Mouse (Mus musculus) myocyte (in vitro differentiated cells): ENCODE results near the gene Gm42906. TPM values are rescaled to one million over a fixed set of nuclear protein-coding genes. Genes with fewer than 3 reads are reported as not detected.
A peak's percentile ranks its signal among the peaks of the same experiment; 100 is the strongest.

ENCODE experiments used
- H3K27me3 ChIP-seq: one replicate; pipeline ENCODE4 v1.6.1; 2011; ENCODE audit not compliant: control insufficient read depth, insufficient read depth, insufficient read length
- H3K36me3 ChIP-seq: one replicate; pipeline ENCODE4 v1.6.1; 2011; ENCODE audit not compliant: control insufficient read depth, insufficient read depth
- H3K4me2 ChIP-seq: one replicate; pipeline ENCODE4 v1.6.1; 2011; ENCODE audit warnings: low read depth, control low read depth
- H3K4me3 ChIP-seq: one replicate; pipeline ENCODE4 v1.5.1; 2011; ENCODE audit warnings: mild to moderate bottlenecking, control low read depth, moderate library complexity
- H3K79me2 ChIP-seq: one replicate; pipeline ENCODE4 v1.6.1; 2011; ENCODE audit not compliant: control insufficient read depth, insufficient read depth
- H3ac ChIP-seq: one replicate; pipeline ENCODE4 v1.6.1; 2011; ENCODE audit not compliant: control insufficient read depth, insufficient read length
- CEBPB ChIP-seq: IDR thresholded peaks from 2 replicates; pipeline ENCODE4 v1.6.1; 2011; ENCODE audit warnings: mild to moderate bottlenecking, moderate library complexity; ENCODE audit not compliant: poor library complexity, insufficient read depth, severe bottlenecking
- E2F4 ChIP-seq: IDR thresholded peaks from one replicate; pipeline ENCODE4 v1.6.1; 2011; ENCODE audit warnings: mild to moderate bottlenecking, control low read depth, moderate library complexity; ENCODE audit not compliant: insufficient read depth
- MAX ChIP-seq: IDR thresholded peaks from one replicate; pipeline ENCODE4 v1.6.1; 2011; ENCODE audit warnings: low read depth, mild to moderate bottlenecking, control low read depth
- MYOD1 ChIP-seq, 3 experiments: IDR thresholded peaks; one replicate each; pipeline ENCODE4 v1.6.1; 2011; ENCODE audit warnings: control low read depth in 2 of 3, low read depth in 2 of 3, mild to moderate bottlenecking in 2 of 3, moderate library complexity in 1 of 3; ENCODE audit not compliant: insufficient read length in 2 of 3, control insufficient read depth in 1 of 3
- MYOG ChIP-seq, 3 experiments: IDR thresholded peaks; one replicate each; pipeline ENCODE4 v1.6.1; 2011; ENCODE audit warnings: control low read depth in 2 of 3, low read depth in 2 of 3, mild to moderate bottlenecking in 2 of 3; ENCODE audit not compliant: insufficient read length in 2 of 3, control insufficient read depth in 1 of 3, insufficient read depth in 1 of 3
- POLR2A ChIP-seq: IDR thresholded peaks from one replicate; pipeline ENCODE4 v1.6.1; 2011; ENCODE audit warnings: low read depth, mild to moderate bottlenecking, control low read depth, moderate library complexity; ENCODE audit not compliant: insufficient read length
- POLR2AphosphoS2 ChIP-seq: IDR thresholded peaks from one replicate; pipeline ENCODE4 v1.6.1; 2011; ENCODE audit warnings: low read depth, control low read depth; ENCODE audit not compliant: insufficient read length
- REST ChIP-seq: IDR thresholded peaks from one replicate; pipeline ENCODE4 v1.6.1; 2011; ENCODE audit warnings: mild to moderate bottlenecking, control low read depth, moderate library complexity; ENCODE audit not compliant: insufficient read depth, insufficient read length
- SRF ChIP-seq: IDR thresholded peaks from one replicate; pipeline ENCODE4 v1.6.1; 2011; ENCODE audit warnings: low read depth; ENCODE audit not compliant: control insufficient read depth, insufficient read length
- TCF12 ChIP-seq: IDR thresholded peaks from one replicate; pipeline ENCODE4 v1.6.1; 2011; ENCODE audit warnings: mild to moderate bottlenecking, control low read depth; ENCODE audit not compliant: poor library complexity, insufficient read depth, severe bottlenecking
- TCF3 ChIP-seq: IDR thresholded peaks from one replicate; pipeline ENCODE4 v1.6.1; 2011; ENCODE audit warnings: low read depth, control low read depth; ENCODE audit not compliant: insufficient read length
- USF1 ChIP-seq: IDR thresholded peaks from one replicate; pipeline ENCODE4 v1.6.1; 2011; ENCODE audit warnings: low read depth, mild to moderate bottlenecking, control low read depth, moderate library complexity
- polyA plus RNA-seq: library from polyadenylated mRNA; unstranded; fragments of >200 nt; fragmentation: generic; extraction: Trizol; gene quantifications from one replicate; pipeline ENCODE4 v1.2.1, GENCODE M21; 2012; ENCODE audit warnings: missing spikeins

The Gm42906 gene
- polyA plus RNA-seq, 1 experiment: not detected

- Histone ChIP-seq H3K4me2 (peak overlapping the region; percentile 53), H3K79me2 (peaks cover 16% of the 10 kb centered on the region), H3ac (no peak overlapping the region), H3K36me3 (peaks cover 40% of the 10 kb centered on the region), H3K27me3 (no peaks in the 10 kb centered on the region), H3K4me3 (no peak overlapping the region)
- no peak for TF ChIP-seq MYOD1 (IDR thresholded peaks at IDR 0.05; ENCODE audit: control insufficient read depth in 1 of 3, insufficient read length in 2 of 3, low read depth in 2 of 3)
- TF ChIP-seq TCF12: no peak
- no peak for TF ChIP-seq POLR2AphosphoS2
- no peak for TF ChIP-seq REST
- TF ChIP-seq CEBPB: no peak
- TF ChIP-seq E2F4: no peak
- no peak for TF ChIP-seq MAX
These were observed 362.7 kb downstream of the Gm42906 start for GRCm38 (mm10) chr5:151065228-151065627.

- no peak overlapping the region for H3K4me3 ChIP-seq
- TF ChIP-seq TCF12 (no peak), TCF3 (no peak), REST (no peak), MYOG (IDR thresholded peaks at IDR 0.05; ENCODE audit: control insufficient read depth in 1 of 3, insufficient read depth in 1 of 3, insufficient read length in 2 of 3, low read depth in 2 of 3) (no peak)
- peaks cover 70% of the 10 kb centered on the region for H3K36me3 ChIP-seq
- no peaks in the 10 kb centered on the region for H3K27me3 ChIP-seq
- H3ac ChIP-seq: no peak overlapping the region
- no peaks in the 10 kb centered on the region for H3K79me2 ChIP-seq
- no peak overlapping the region for H3K4me2 ChIP-seq
These were observed 366.0 kb downstream of the Gm42906 start for GRCm38 (mm10) chr5:151061942-151062341.

- Histone ChIP-seq H3K4me3 (no peak overlapping the region), H3K79me2 (no peaks in the 10 kb centered on the region), H3ac (no peak overlapping the region), H3K36me3 (peaks cover 80% of the 10 kb centered on the region), H3K4me2 (no peak overlapping the region), H3K27me3 (no peaks in the 10 kb centered on the region)
- TF ChIP-seq CEBPB (no peak), MYOG (IDR thresholded peaks at IDR 0.05; ENCODE audit: control insufficient read depth in 1 of 3, insufficient read depth in 1 of 3, insufficient read length in 2 of 3, low read depth in 2 of 3) (no peak), POLR2AphosphoS2 (no peak), MAX (no peak), E2F4 (no peak), USF1 (no peak), SRF (no peak), MYOD1 (IDR thresholded peaks at IDR 0.05; ENCODE audit: control insufficient read depth in 1 of 3, insufficient read length in 2 of 3, low read depth in 2 of 3) (no peak), TCF3 (no peak), POLR2A (no peak), REST (no peak), TCF12 (no peak)
These were observed 367.5 kb downstream of the Gm42906 start for GRCm38 (mm10) chr5:151060476-151060875.

GRCm38 (mm10) chr5:151059772-151060171, 368.2 kb downstream of the Gm42906 start:
- Histone ChIP-seq H3K4me2 (no peak overlapping the region), H3K4me3 (no peak overlapping the region), H3K36me3 (peaks cover 87% of the 10 kb centered on the region), H3K79me2 (no peaks in the 10 kb centered on the region), H3K27me3 (no peaks in the 10 kb centered on the region), H3ac (no peak overlapping the region)
- TF ChIP-seq REST: no peak

GRCm38 (mm10) chr5:151059352-151059751, 368.6 kb downstream of the Gm42906 start:
- no peak overlapping the region for H3ac ChIP-seq
- H3K4me2 ChIP-seq: no peak overlapping the region
- TF ChIP-seq POLR2AphosphoS2 (peak; percentile 21), POLR2A (no peak)
- H3K36me3 ChIP-seq: peaks cover 85% of the 10 kb centered on the region
- no peaks in the 10 kb centered on the region for H3K79me2 ChIP-seq
- H3K27me3 ChIP-seq: no peaks in the 10 kb centered on the region
- H3K4me3 ChIP-seq: no peak overlapping the region

- Histone ChIP-seq H3K4me3 (no peak overlapping the region), H3K27me3 (no peaks in the 10 kb centered on the region), H3K4me2 (no peak overlapping the region), H3K79me2 (no peaks in the 10 kb centered on the region), H3K36me3 (peaks cover 80% of the 10 kb centered on the region), H3ac (no peak overlapping the region)
- no peak for TF ChIP-seq TCF12
- TF ChIP-seq REST: no peak
- TF ChIP-seq POLR2AphosphoS2: no peak
- TF ChIP-seq SRF: no peak
- TF ChIP-seq CEBPB: no peak
- TF ChIP-seq USF1: no peak
- TF ChIP-seq MYOG (IDR thresholded peaks at IDR 0.05; ENCODE audit: control insufficient read depth in 1 of 3, insufficient read depth in 1 of 3, insufficient read length in 2 of 3, low read depth in 2 of 3): no peak
- no peak for TF ChIP-seq POLR2A
These were observed 370.2 kb downstream of the Gm42906 start for GRCm38 (mm10) chr5:151057716-151058115.
